Mouse (Mus musculus) heart, postnatal 0 days (tissue): ENCODE data around the gene Scn3b. TPM values are rescaled to one million over a fixed set of nuclear protein-coding genes. Genes with fewer than 3 reads are reported as not detected.

ENCODE experiments used
- ATAC-seq: fragments of 200-750 bp; cut with Nextera tagmentation; 2 replicates; pipeline ENCODE4 v1.8.0; 2017; ENCODE audit warnings: low read depth, moderate number of reproducible peaks, moderate library complexity; ENCODE audit not compliant: insufficient read depth
- DNase-seq: peaks from one replicate; pipeline ENCODE4 v3.0.0-alpha.2; 2016; ENCODE audit warnings: low spot score
- H3K27ac ChIP-seq: fragments of 300-500 bp; sonication (generic); 2 replicates; pipeline ENCODE4 v1.5.1; 2014; ENCODE audit warnings: low read depth, mild to moderate bottlenecking
- H3K27me3 ChIP-seq: fragments of 300-500 bp; sonication (generic); 2 replicates; pipeline ENCODE4 v1.6.1; 2014; ENCODE audit warnings: low read length, mixed read lengths; ENCODE audit not compliant: control insufficient read depth, insufficient read depth
- H3K36me3 ChIP-seq: fragments of 300-500 bp; sonication (generic); replicated peaks from 2 replicates; pipeline ENCODE4 v1.6.1; 2014; ENCODE audit warnings: low read length, mixed read lengths; ENCODE audit not compliant: control insufficient read depth, insufficient read depth
- H3K4me1 ChIP-seq: fragments of 300-500 bp; sonication (generic); 2 replicates; pipeline ENCODE4 v1.6.1; 2014; ENCODE audit warnings: antibody characterized with exemption; ENCODE audit not compliant: control insufficient read depth, insufficient read depth
- H3K4me2 ChIP-seq: fragments of 300-500 bp; sonication (generic); 2 replicates; pipeline ENCODE4 v1.6.1; 2014; ENCODE audit warnings: low read depth, mild to moderate bottlenecking, low read length, moderate library complexity
- H3K4me3 ChIP-seq: fragments of 300-500 bp; sonication (generic); 2 replicates; pipeline ENCODE4 v1.5.1; 2014; ENCODE audit warnings: low read depth, low read length
- H3K9ac ChIP-seq: fragments of 300-500 bp; sonication (generic); replicated peaks from 2 replicates; pipeline ENCODE4 v1.6.1; 2014; ENCODE audit warnings: low read depth, low read length, mixed read lengths
- H3K9me3 ChIP-seq: fragments of 300-500 bp; sonication (generic); replicated peaks from 2 replicates; pipeline ENCODE4 v1.6.1; 2016; ENCODE audit warnings: low read length; ENCODE audit not compliant: control insufficient read depth
- CTCF ChIP-seq: IDR thresholded peaks from 2 replicates; pipeline ENCODE4 v1.5.1; 2016; ENCODE audit warnings: antibody characterized with exemption, control low read depth, low read depth
- EP300 ChIP-seq: IDR thresholded peaks from 2 replicates; pipeline ENCODE4 v1.6.1; 2016; ENCODE audit warnings: antibody characterized with exemption, low read depth
- WGBS: fragments of 180-500 bp; shearing (Covaris S2); extraction: QIAGEN DNeasy Blood & Tissue Kit; methylation state at CpG from one replicate; pipeline ENCODE4 v1.1.7; 2014; 5-methylcytosine and 5-hydroxymethylcytosine counted together
- polyA plus RNA-seq: library from polyadenylated mRNA; unstranded; fragments of >200 nt; fragmentation: Nextera tagmentation; extraction: Ambion mirVana; gene quantifications from 2 replicates; pipeline ENCODE4 v1.2.1, GENCODE M21; 2015
- total RNA-seq: library from RNA; depleted of rRNA; stranded (reverse); fragments of >200 nt; gene quantifications from 2 replicates; pipeline ENCODE4 v1.2.3, GENCODE M21; 2014; ENCODE audit warnings: low replicate concordance

The Scn3b gene
- total and polyA plus RNA-seq, 2 experiments from 2014 or later, result 0.75 to 5.5 TPM

DNA sequence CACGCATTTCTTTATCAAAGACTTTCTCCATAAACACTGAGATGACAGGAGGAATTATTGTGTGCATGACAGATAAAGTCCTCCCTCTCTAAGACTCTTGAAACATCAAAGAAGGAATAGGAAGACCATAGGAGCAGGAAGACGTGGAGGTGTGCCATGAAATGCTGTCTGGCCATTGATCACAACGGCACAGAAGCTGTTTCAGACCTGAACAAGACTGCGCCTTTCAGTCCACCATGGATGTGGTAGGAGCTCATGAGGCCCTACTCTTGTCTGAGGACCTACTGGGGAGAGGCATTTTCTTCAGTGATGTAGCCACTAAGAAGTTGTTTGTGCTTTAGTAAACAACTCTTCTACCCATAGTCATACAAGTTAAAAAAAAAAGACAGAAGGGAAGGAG is 23.5 kb downstream of the Scn3b start:
- H3K4me3 ChIP-seq, result no peak overlapping the region
- no peak overlapping the region for H3K27ac ChIP-seq
- ATAC-seq (no peak), DNase-seq (no peak)
- H3K9ac ChIP-seq, result no peak overlapping the region
- H3K36me3 ChIP-seq, result peaks cover 19% of the 10 kb centered on the region
- H3K4me1 ChIP-seq, result no peaks in the 10 kb centered on the region
- H3K27me3 ChIP-seq, result no peaks in the 10 kb centered on the region
- H3K4me2 ChIP-seq, result no peak overlapping the region
- 80% methylated on average over 4 of the region's 4 CpGs for WGBS
- no peak for TF ChIP-seq EP300
- no peak for TF ChIP-seq CTCF
- H3K9me3 ChIP-seq, result no peaks in the 10 kb centered on the region

DNA sequence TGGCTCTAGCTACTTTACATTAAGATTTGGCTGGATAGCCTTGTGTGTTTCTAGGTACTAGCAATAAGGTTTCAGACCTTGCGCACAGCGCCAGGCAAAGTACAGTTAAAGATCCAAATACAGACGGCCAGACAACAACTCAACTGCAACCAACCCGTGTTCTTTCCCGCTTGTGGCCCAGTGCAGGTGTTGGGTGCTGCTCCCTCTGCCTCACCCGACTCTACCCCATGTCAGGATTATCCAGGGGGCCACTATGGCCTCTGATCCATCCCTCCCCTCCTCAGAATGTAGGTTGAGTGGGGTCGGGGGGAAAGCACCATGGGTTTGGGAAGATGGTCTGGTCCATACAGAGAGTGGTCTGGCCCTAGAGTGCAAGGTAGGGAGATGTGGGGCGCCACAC is 24.3 kb downstream of the Scn3b start:
- 94% methylated on average over 8 of the region's 8 CpGs for WGBS
- no peak for ATAC-seq

DNA sequence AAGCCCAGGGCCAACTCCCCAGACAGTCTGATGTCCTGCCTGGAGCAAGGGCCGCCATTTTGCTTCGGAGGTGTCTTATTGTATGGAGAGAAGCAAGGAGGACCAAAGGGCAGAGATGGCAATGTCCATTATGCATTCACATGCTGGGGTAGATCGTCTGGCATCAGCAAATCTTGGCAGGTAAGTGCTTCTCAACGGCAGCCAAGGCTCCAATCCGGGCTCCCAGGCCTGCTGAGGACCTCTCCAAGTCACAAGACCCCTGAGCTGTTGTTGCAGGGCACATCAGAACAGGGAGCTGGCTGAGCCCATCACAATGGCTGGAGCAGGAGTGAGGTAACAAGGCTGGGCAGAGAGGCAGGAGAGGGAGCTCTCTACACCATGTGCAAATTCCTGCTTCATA is 24.7 kb downstream of the Scn3b start:
- Histone ChIP-seq H3K36me3 (peaks cover 28% of the 10 kb centered on the region), H3K9me3 (no peaks in the 10 kb centered on the region), H3K4me2 (no peak overlapping the region), H3K4me1 (no peaks in the 10 kb centered on the region), H3K9ac (no peak overlapping the region), H3K27me3 (no peaks in the 10 kb centered on the region), H3K27ac (no peak overlapping the region), H3K4me3 (no peak overlapping the region)
- ATAC-seq (no peak), DNase-seq (no peak)
- 82% methylated on average over 5 of the region's 5 CpGs for WGBS
- TF ChIP-seq CTCF (no peak), EP300 (no peak)

More for the DNA sequence above, 24.3 kb downstream of the Scn3b start:
- Histone ChIP-seq H3K4me1 (no peaks in the 10 kb centered on the region), H3K4me2 (no peak overlapping the region), H3K4me3 (no peak overlapping the region), H3K36me3 (peaks cover 24% of the 10 kb centered on the region), H3K9me3 (no peaks in the 10 kb centered on the region), H3K9ac (no peak overlapping the region), H3K27me3 (no peaks in the 10 kb centered on the region), H3K27ac (no peak overlapping the region)
- DNase-seq, result no peak
- no peak for TF ChIP-seq EP300
- TF ChIP-seq CTCF, result no peak

DNA sequence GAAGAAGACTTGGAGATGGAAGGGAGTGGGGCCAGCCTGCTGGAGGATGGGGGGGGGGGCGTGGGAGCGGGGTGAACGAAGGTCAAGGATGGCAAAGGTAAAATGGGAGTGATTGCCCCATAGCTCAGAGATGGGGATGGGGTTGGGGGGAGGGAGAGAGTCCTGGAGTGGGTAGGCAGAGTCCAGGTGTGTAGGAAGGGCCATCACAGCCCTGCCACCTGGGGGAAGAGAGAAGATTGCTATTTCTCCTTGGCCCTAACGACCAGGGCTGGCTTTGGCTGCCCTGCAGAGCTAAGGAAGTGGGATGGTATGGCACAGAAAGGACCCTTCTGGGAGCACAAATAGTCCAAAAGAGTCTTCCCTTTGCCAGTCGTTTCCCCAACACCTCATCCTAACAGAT is 25.2 kb downstream of the Scn3b start:
- WGBS, result 84% methylated on average over 5 of the region's 5 CpGs
- no peak overlapping the region for H3K4me3 ChIP-seq
- no peaks in the 10 kb centered on the region for H3K9me3 ChIP-seq
- no peak overlapping the region for H3K27ac ChIP-seq
- H3K4me1 ChIP-seq, result no peaks in the 10 kb centered on the region
- H3K27me3 ChIP-seq, result no peaks in the 10 kb centered on the region
- TF ChIP-seq CTCF (no peak), EP300 (no peak)
- peaks cover 32% of the 10 kb centered on the region for H3K36me3 ChIP-seq
- ATAC-seq (no peak), DNase-seq (no peak)
- no peak overlapping the region for H3K9ac ChIP-seq
- H3K4me2 ChIP-seq, result no peak overlapping the region

DNA sequence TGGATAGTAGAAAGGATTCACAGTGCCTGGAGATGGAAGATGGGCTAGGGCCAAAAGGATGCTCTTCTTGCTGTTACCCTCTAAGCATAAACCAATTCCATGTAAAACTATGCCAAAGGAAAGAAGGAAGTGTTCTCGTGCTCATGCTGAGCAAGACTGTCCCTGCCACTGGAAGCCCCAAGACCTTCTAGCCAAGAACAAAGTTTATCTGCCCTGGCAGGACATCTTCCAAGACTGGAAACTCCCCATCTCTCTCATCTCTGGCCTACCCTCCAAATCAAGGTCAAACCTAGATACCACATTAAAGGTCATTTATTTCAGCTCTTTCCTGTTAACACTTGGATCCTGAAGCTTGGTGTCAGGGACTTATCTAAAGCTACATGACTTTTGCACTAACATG is 25.8 kb downstream of the Scn3b start:
- WGBS, result 81% methylated on average over 1 of the region's 1 CpGs
- H3K27me3 ChIP-seq, result no peaks in the 10 kb centered on the region
- no peak overlapping the region for H3K4me3 ChIP-seq
- H3K36me3 ChIP-seq, result peaks cover 39% of the 10 kb centered on the region
- no peak for ATAC-seq
- no peak overlapping the region for H3K4me2 ChIP-seq
- no peak for DNase-seq
- TF ChIP-seq EP300 (no peak), CTCF (no peak)
- no peak overlapping the region for H3K27ac ChIP-seq
- no peaks in the 10 kb centered on the region for H3K4me1 ChIP-seq
- no peak overlapping the region for H3K9ac ChIP-seq
- no peaks in the 10 kb centered on the region for H3K9me3 ChIP-seq

DNA sequence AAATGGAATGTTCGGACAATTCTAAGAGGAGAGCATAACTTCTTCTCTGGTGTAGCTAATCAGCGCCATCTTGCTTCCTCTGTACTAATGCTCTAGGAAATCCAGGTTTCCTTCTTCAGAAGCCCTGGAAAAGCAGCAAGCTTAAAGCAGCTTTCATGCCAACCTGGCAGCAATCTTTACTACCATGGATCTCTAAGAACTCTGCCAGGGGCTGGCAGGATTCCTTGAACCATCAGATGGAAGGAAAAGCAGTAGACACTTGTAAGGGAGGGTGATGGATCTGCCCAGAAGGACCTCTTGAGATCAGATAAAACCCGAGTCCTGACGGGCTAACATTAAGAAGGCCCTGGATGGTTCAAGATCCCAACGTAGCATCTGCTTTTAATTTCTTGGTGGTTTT is 27.2 kb downstream of the Scn3b start:
- Histone ChIP-seq H3K4me3 (no peak overlapping the region), H3K27me3 (no peaks in the 10 kb centered on the region), H3K9ac (no peak overlapping the region), H3K27ac (no peak overlapping the region), H3K36me3 (peaks cover 50% of the 10 kb centered on the region), H3K4me1 (no peaks in the 10 kb centered on the region), H3K4me2 (no peak overlapping the region), H3K9me3 (no peaks in the 10 kb centered on the region)
- ATAC-seq (no peak), DNase-seq (no peak)
- WGBS, result 82% methylated on average over 5 of the region's 5 CpGs
- TF ChIP-seq CTCF (no peak), EP300 (no peak)
